Mouse (Mus musculus): ENCODE results near the gene Hsf2bp. TPM values are rescaled to one million over a fixed set of nuclear protein-coding genes. Genes with fewer than 3 reads are reported as not detected.

The Hsf2bp gene
- polyA plus RNA-seq, 1 experiment from 2014 or later, result 0.52 TPM

- TF ChIP-seq EP300 (optimal IDR thresholded peaks at IDR 0.05), result no peak
- no peak for TF ChIP-seq CTCF (IDR thresholded peaks at IDR 0.05; ENCODE audit: low read depth)
- Histone ChIP-seq H3K4me2 (replicated peaks; ENCODE audit: low read depth) (no peak overlapping the region), H3K4me1 (replicated peaks; ENCODE audit: control insufficient read depth, insufficient read depth) (no peaks in the 10 kb centered on the region), H3K36me3 (ENCODE audit: control insufficient read depth, insufficient read depth, low read length) (peaks cover 31% of the 10 kb centered on the region), H3K9ac (ENCODE audit: low read length) (no peak overlapping the region), H3K27ac (replicated peaks) (no peak overlapping the region), H3K4me3 (ENCODE audit: low read depth, low read length) (no peak overlapping the region), H3K9me3 (ENCODE audit: control insufficient read depth, low read length) (no peaks in the 10 kb centered on the region), H3K27me3 (ENCODE audit: control insufficient read depth, insufficient read depth, low read length) (no peaks in the 10 kb centered on the region)
- no peak for ATAC-seq (ENCODE audit: low FRiP score, low TSS enrichment)
- 88% methylated on average over 2 of the region's 2 CpGs for WGBS
- no peak for DNase-seq (ENCODE audit: low spot score)
Measured at GRCm38 (mm10) chr17:32057843-32058242, 21.7 kb upstream of the Hsf2bp start.

GRCm38 (mm10) chr17:32053677-32054076 is 17.5 kb upstream of the Hsf2bp start:
- ATAC-seq (ENCODE audit: low FRiP score, low TSS enrichment) (no peak), DNase-seq (ENCODE audit: low spot score) (no peak)
- TF ChIP-seq EP300 (optimal IDR thresholded peaks at IDR 0.05), result no peak
- no peak for TF ChIP-seq CTCF (IDR thresholded peaks at IDR 0.05; ENCODE audit: low read depth)
- Histone ChIP-seq H3K27ac (replicated peaks) (no peak overlapping the region), H3K4me1 (replicated peaks; ENCODE audit: control insufficient read depth, insufficient read depth) (no peaks in the 10 kb centered on the region), H3K27me3 (ENCODE audit: control insufficient read depth, insufficient read depth, low read length) (no peaks in the 10 kb centered on the region), H3K4me3 (ENCODE audit: low read depth, low read length) (no peak overlapping the region), H3K9ac (ENCODE audit: low read length) (no peak overlapping the region), H3K9me3 (ENCODE audit: control insufficient read depth, low read length) (no peaks in the 10 kb centered on the region), H3K36me3 (ENCODE audit: control insufficient read depth, insufficient read depth, low read length) (peaks cover 26% of the 10 kb centered on the region), H3K4me2 (replicated peaks; ENCODE audit: low read depth) (no peak overlapping the region)
- WGBS, result 89% methylated on average over 5 of the region's 5 CpGs

- Histone ChIP-seq H3K27ac (replicated peaks) (no peak overlapping the region), H3K4me1 (replicated peaks; ENCODE audit: control insufficient read depth, insufficient read depth) (no peaks in the 10 kb centered on the region), H3K4me3 (ENCODE audit: low read depth, low read length) (no peak overlapping the region), H3K27me3 (ENCODE audit: control insufficient read depth, insufficient read depth, low read length) (no peaks in the 10 kb centered on the region), H3K9me3 (ENCODE audit: control insufficient read depth, low read length) (no peaks in the 10 kb centered on the region), H3K9ac (ENCODE audit: low read length) (no peak overlapping the region), H3K4me2 (replicated peaks; ENCODE audit: low read depth) (no peak overlapping the region), H3K36me3 (ENCODE audit: control insufficient read depth, insufficient read depth, low read length) (peaks cover 23% of the 10 kb centered on the region)
- DNase-seq (ENCODE audit: low spot score), result no peak
- ATAC-seq (ENCODE audit: low FRiP score, low TSS enrichment), result no peak
- WGBS, result 66% methylated on average over 5 of the region's 5 CpGs
- TF ChIP-seq CTCF (IDR thresholded peaks at IDR 0.05; ENCODE audit: low read depth) (no peak), EP300 (optimal IDR thresholded peaks at IDR 0.05) (no peak)
Measured at GRCm38 (mm10) chr17:32052237-32053080, 16.3 kb upstream of the Hsf2bp start.

GRCm38 (mm10) chr17:32050609-32051008 is 14.5 kb upstream of the Hsf2bp start:
- H3K27ac ChIP-seq (replicated peaks), result no peak overlapping the region
- TF ChIP-seq EP300 (optimal IDR thresholded peaks at IDR 0.05) (no peak), CTCF (IDR thresholded peaks at IDR 0.05; ENCODE audit: low read depth) (no peak)
- WGBS, result 77% methylated on average over 6 of the region's 6 CpGs
- H3K4me3 ChIP-seq (ENCODE audit: low read depth, low read length), result no peak overlapping the region
- H3K27me3 ChIP-seq (ENCODE audit: control insufficient read depth, insufficient read depth, low read length), result no peaks in the 10 kb centered on the region
- ATAC-seq (ENCODE audit: low FRiP score, low TSS enrichment) (no peak), DNase-seq (ENCODE audit: low spot score) (no peak)
- no peak overlapping the region for H3K9ac ChIP-seq (ENCODE audit: low read length)
- no peak overlapping the region for H3K4me2 ChIP-seq (replicated peaks; ENCODE audit: low read depth)
- H3K4me1 ChIP-seq (replicated peaks; ENCODE audit: control insufficient read depth, insufficient read depth), result no peaks in the 10 kb centered on the region
- H3K36me3 ChIP-seq (ENCODE audit: control insufficient read depth, insufficient read depth, low read length), result peaks cover 12% of the 10 kb centered on the region
- H3K9me3 ChIP-seq (ENCODE audit: control insufficient read depth, low read length), result no peaks in the 10 kb centered on the region

GRCm38 (mm10) chr17:32049914-32050313 is 13.8 kb upstream of the Hsf2bp start:
- ATAC-seq (ENCODE audit: low FRiP score, low TSS enrichment) (no peak), DNase-seq (ENCODE audit: low spot score) (no peak)
- Histone ChIP-seq H3K36me3 (ENCODE audit: control insufficient read depth, insufficient read depth, low read length) (peaks cover 12% of the 10 kb centered on the region), H3K4me2 (replicated peaks; ENCODE audit: low read depth) (no peak overlapping the region), H3K9ac (ENCODE audit: low read length) (no peak overlapping the region), H3K9me3 (ENCODE audit: control insufficient read depth, low read length) (no peaks in the 10 kb centered on the region), H3K4me1 (replicated peaks; ENCODE audit: control insufficient read depth, insufficient read depth) (no peaks in the 10 kb centered on the region), H3K27me3 (ENCODE audit: control insufficient read depth, insufficient read depth, low read length) (no peaks in the 10 kb centered on the region), H3K4me3 (ENCODE audit: low read depth, low read length) (no peak overlapping the region), H3K27ac (replicated peaks) (no peak overlapping the region)
- 72% methylated on average over 4 of the region's 4 CpGs for WGBS
- no peak for TF ChIP-seq EP300 (optimal IDR thresholded peaks at IDR 0.05)
- TF ChIP-seq CTCF (IDR thresholded peaks at IDR 0.05; ENCODE audit: low read depth), result no peak

- TF ChIP-seq EP300 (optimal IDR thresholded peaks at IDR 0.05) (no peak), CTCF (IDR thresholded peaks at IDR 0.05; ENCODE audit: low read depth) (no peak)
- Histone ChIP-seq H3K9me3 (ENCODE audit: control insufficient read depth, low read length) (no peaks in the 10 kb centered on the region), H3K27me3 (ENCODE audit: control insufficient read depth, insufficient read depth, low read length) (no peaks in the 10 kb centered on the region), H3K36me3 (ENCODE audit: control insufficient read depth, insufficient read depth, low read length) (peaks cover 12% of the 10 kb centered on the region), H3K9ac (ENCODE audit: low read length) (no peak overlapping the region), H3K27ac (replicated peaks) (no peak overlapping the region), H3K4me3 (ENCODE audit: low read depth, low read length) (no peak overlapping the region), H3K4me1 (replicated peaks; ENCODE audit: control insufficient read depth, insufficient read depth) (no peaks in the 10 kb centered on the region), H3K4me2 (replicated peaks; ENCODE audit: low read depth) (no peak overlapping the region)
- ATAC-seq (ENCODE audit: low FRiP score, low TSS enrichment), result no peak
- no peak for DNase-seq (ENCODE audit: low spot score)
- WGBS, result 76% methylated on average over 5 of the region's 5 CpGs
Measured at GRCm38 (mm10) chr17:32048351-32048750, 12.2 kb upstream of the Hsf2bp start.

Measured in stomach, postnatal 0 days (tissue).